Mouse (Mus musculus): ENCODE data around the gene Lyg1. TPM values are rescaled to one million over a fixed set of nuclear protein-coding genes. Genes with fewer than 3 reads are reported as not detected.

Lyg1 gene
- not detected in 2 replicates for polyA plus RNA-seq (2015; fragmentation: Nextera tagmentation; extraction: Ambion mirVana)

GRCm38 (mm10) chr1:37957659-37958058, at the start of gene Lyg1:
Lyg1 (minus strand) TSS chr1:37957759.
- ATAC-seq: no peak
- Histone ChIP-seq H3K27ac (ENCODE audit: low read length) (no peak within 1 kb of the TSS), H3K4me2 (ENCODE audit: low read length) (no peak within 1 kb of the TSS), H3K36me3 (ENCODE audit: control insufficient read depth, insufficient read depth) (no peaks in the 10 kb centered on the region), H3K4me1 (replicated peaks; ENCODE audit: control insufficient read depth, insufficient read depth, low read length) (peaks cover 4% of the 10 kb centered on the region; the same call in 1 of the 2 replicates), H3K9ac (replicated peaks; ENCODE audit: low read depth, low read length) (no peak within 1 kb of the TSS), H3K4me3 (replicated peaks; ENCODE audit: low read length) (no peak within 1 kb of the TSS), H3K27me3 (replicated peaks; ENCODE audit: control insufficient read depth, insufficient read depth, low read length) (no peaks in the 10 kb centered on the region), H3K9me3 (ENCODE audit: control insufficient read depth, low read length) (no peaks in the 10 kb centered on the region)
- 84% methylated on average over 5 of the region's 5 CpGs for WGBS

GRCm38 (mm10) chr1:38006741-38007140, 49.2 kb upstream of the Lyg1 start:
- H3K27ac ChIP-seq (ENCODE audit: low read length): no peak overlapping the region
- WGBS: 66% methylated on average over 3 of the region's 3 CpGs
- no peak for ATAC-seq

GRCm38 (mm10) chr1:38003046-38003445, 45.5 kb upstream of the Lyg1 start:
- Histone ChIP-seq H3K9me3 (ENCODE audit: control insufficient read depth, low read length) (no peaks in the 10 kb centered on the region), H3K4me3 (replicated peaks; ENCODE audit: low read length) (no peak overlapping the region), H3K27ac (ENCODE audit: low read length) (no peak overlapping the region), H3K9ac (replicated peaks; ENCODE audit: low read depth, low read length) (no peak overlapping the region), H3K4me2 (ENCODE audit: low read length) (no peak overlapping the region), H3K4me1 (replicated peaks; ENCODE audit: control insufficient read depth, insufficient read depth, low read length) (peaks cover 12% of the 10 kb centered on the region), H3K27me3 (replicated peaks; ENCODE audit: control insufficient read depth, insufficient read depth, low read length) (no peaks in the 10 kb centered on the region), H3K36me3 (ENCODE audit: control insufficient read depth, insufficient read depth) (no peaks in the 10 kb centered on the region)
- WGBS: 89% methylated on average over 3 of the region's 3 CpGs
- no peak for ATAC-seq

More at GRCm38 (mm10) chr1:38006741-38007140, 49.2 kb upstream of the Lyg1 start:
- no peak overlapping the region for H3K4me2 ChIP-seq (ENCODE audit: low read length)
- H3K4me3 ChIP-seq (replicated peaks; ENCODE audit: low read length): no peak overlapping the region
- no peaks in the 10 kb centered on the region for H3K9me3 ChIP-seq (ENCODE audit: control insufficient read depth, low read length)
- no peaks in the 10 kb centered on the region for H3K36me3 ChIP-seq (ENCODE audit: control insufficient read depth, insufficient read depth)
- H3K4me1 ChIP-seq (replicated peaks; ENCODE audit: control insufficient read depth, insufficient read depth, low read length): no peaks in the 10 kb centered on the region
- H3K9ac ChIP-seq (replicated peaks; ENCODE audit: low read depth, low read length): no peak overlapping the region
- no peaks in the 10 kb centered on the region for H3K27me3 ChIP-seq (replicated peaks; ENCODE audit: control insufficient read depth, insufficient read depth, low read length)

- no peak overlapping the region for H3K27ac ChIP-seq (ENCODE audit: low read length)
- WGBS: 96% methylated on average over 9 of the region's 9 CpGs
- no peaks in the 10 kb centered on the region for H3K36me3 ChIP-seq (ENCODE audit: control insufficient read depth, insufficient read depth)
- no peaks in the 10 kb centered on the region for H3K9me3 ChIP-seq (ENCODE audit: control insufficient read depth, low read length)
- H3K9ac ChIP-seq (replicated peaks; ENCODE audit: low read depth, low read length): no peak overlapping the region
- no peak overlapping the region for H3K4me2 ChIP-seq (ENCODE audit: low read length)
- ATAC-seq: no peak
- no peaks in the 10 kb centered on the region for H3K27me3 ChIP-seq (replicated peaks; ENCODE audit: control insufficient read depth, insufficient read depth, low read length)
- peaks cover 12% of the 10 kb centered on the region for H3K4me1 ChIP-seq (replicated peaks; ENCODE audit: control insufficient read depth, insufficient read depth, low read length)
- no peak overlapping the region for H3K4me3 ChIP-seq (replicated peaks; ENCODE audit: low read length)
Observed at GRCm38 (mm10) chr1:38001956-38002355, 44.4 kb upstream of the Lyg1 start.

GRCm38 (mm10) chr1:38000844-38001243, 43.3 kb upstream of the Lyg1 start:
- Histone ChIP-seq H3K4me3 (replicated peaks; ENCODE audit: low read length) (no peak overlapping the region), H3K9me3 (ENCODE audit: control insufficient read depth, low read length) (no peaks in the 10 kb centered on the region), H3K4me1 (replicated peaks; ENCODE audit: control insufficient read depth, insufficient read depth, low read length) (peaks cover 18% of the 10 kb centered on the region), H3K4me2 (ENCODE audit: low read length) (no peak overlapping the region), H3K36me3 (ENCODE audit: control insufficient read depth, insufficient read depth) (no peaks in the 10 kb centered on the region), H3K27ac (ENCODE audit: low read length) (no peak overlapping the region), H3K9ac (replicated peaks; ENCODE audit: low read depth, low read length) (no peak overlapping the region), H3K27me3 (replicated peaks; ENCODE audit: control insufficient read depth, insufficient read depth, low read length) (no peaks in the 10 kb centered on the region)
- 96% methylated on average over 8 of the region's 8 CpGs for WGBS
- no peak for ATAC-seq

GRCm38 (mm10) chr1:37999552-37999951, 42.0 kb upstream of the Lyg1 start:
- H3K27me3 ChIP-seq (replicated peaks; ENCODE audit: control insufficient read depth, insufficient read depth, low read length): no peaks in the 10 kb centered on the region
- 0 out of 2 replicates have a peak, but pooled peaks cover 3% of the 10 kb centered on the region for H3K36me3 ChIP-seq (ENCODE audit: control insufficient read depth, insufficient read depth)
- WGBS: 86% methylated on average over 3 of the region's 3 CpGs
- no peak for ATAC-seq
- no peak overlapping the region for H3K4me2 ChIP-seq (ENCODE audit: low read length)
- no peak overlapping the region for H3K9ac ChIP-seq (replicated peaks; ENCODE audit: low read depth, low read length)
- H3K4me1 ChIP-seq (replicated peaks; ENCODE audit: control insufficient read depth, insufficient read depth, low read length): peaks cover 19% of the 10 kb centered on the region
- no peak overlapping the region for H3K27ac ChIP-seq (ENCODE audit: low read length)
- H3K9me3 ChIP-seq (ENCODE audit: control insufficient read depth, low read length): no peaks in the 10 kb centered on the region
- no peak overlapping the region for H3K4me3 ChIP-seq (replicated peaks; ENCODE audit: low read length)

GRCm38 (mm10) chr1:37998371-37999199, 41.0 kb upstream of the Lyg1 start:
- Histone ChIP-seq H3K9ac (replicated peaks; ENCODE audit: low read depth, low read length) (peak overlapping the region; percentile 83), H3K4me1 (replicated peaks; ENCODE audit: control insufficient read depth, insufficient read depth, low read length) (peaks cover 19% of the 10 kb centered on the region), H3K4me3 (replicated peaks; ENCODE audit: low read length) (peak overlapping the region; percentile 80), H3K36me3 (ENCODE audit: control insufficient read depth, insufficient read depth) (peaks cover 4% of the 10 kb centered on the region; the same call in 1 of the 2 replicates), H3K27ac (ENCODE audit: low read length) (peak overlapping the region; percentile 94), H3K27me3 (replicated peaks; ENCODE audit: control insufficient read depth, insufficient read depth, low read length) (no peaks in the 10 kb centered on the region), H3K4me2 (ENCODE audit: low read length) (peak overlapping the region; percentile 84), H3K9me3 (ENCODE audit: control insufficient read depth, low read length) (no peaks in the 10 kb centered on the region)
- peak; percentile 1; the same call in 1 of the 2 replicates for ATAC-seq
- WGBS: 6% methylated on average over 30 of the region's 47 CpGs

GRCm38 (mm10) chr1:37997867-37998266, 40.3 kb upstream of the Lyg1 start, which contains the start of the genes Txndc9 and Eif5b:
Txndc9 (minus strand) TSS chr1:37997893.
Eif5b (plus strand) TSS chr1:37998010.
- H3K27me3 ChIP-seq (replicated peaks; ENCODE audit: control insufficient read depth, insufficient read depth, low read length): no peaks in the 10 kb centered on the region
- H3K4me3 ChIP-seq (replicated peaks; ENCODE audit: low read length): peak within 1 kb of the TSS; percentile 80
- peaks cover 6% of the 10 kb centered on the region; the same call in 1 of the 2 replicates for H3K36me3 ChIP-seq (ENCODE audit: control insufficient read depth, insufficient read depth)
- peak within 1 kb of the TSS; percentile 83 for H3K9ac ChIP-seq (replicated peaks; ENCODE audit: low read depth, low read length)
- WGBS: under 1% methylated on average over 50 of the region's 50 CpGs
- peak within 1 kb of the TSS; percentile 96 for H3K27ac ChIP-seq (ENCODE audit: low read length)
- ATAC-seq: peak; percentile 93
- H3K4me1 ChIP-seq (replicated peaks; ENCODE audit: control insufficient read depth, insufficient read depth, low read length): peaks cover 19% of the 10 kb centered on the region
- no peaks in the 10 kb centered on the region for H3K9me3 ChIP-seq (ENCODE audit: control insufficient read depth, low read length)
- peak within 1 kb of the TSS; percentile 89 for H3K4me2 ChIP-seq (ENCODE audit: low read length)

GRCm38 (mm10) chr1:37996877-37997484, 39.4 kb upstream of the Lyg1 start:
- H3K4me2 ChIP-seq (ENCODE audit: low read length): peak overlapping the region; percentile 89
- peaks cover 14% of the 10 kb centered on the region; the same call in 1 of the 2 replicates for H3K36me3 ChIP-seq (ENCODE audit: control insufficient read depth, insufficient read depth)
- H3K4me1 ChIP-seq (replicated peaks; ENCODE audit: control insufficient read depth, insufficient read depth, low read length): peaks cover 19% of the 10 kb centered on the region
- H3K9ac ChIP-seq (replicated peaks; ENCODE audit: low read depth, low read length): peak overlapping the region; percentile 83
- peak overlapping the region; percentile 96 for H3K27ac ChIP-seq (ENCODE audit: low read length)
- no peaks in the 10 kb centered on the region for H3K9me3 ChIP-seq (ENCODE audit: control insufficient read depth, low read length)
- no peaks in the 10 kb centered on the region for H3K27me3 ChIP-seq (replicated peaks; ENCODE audit: control insufficient read depth, insufficient read depth, low read length)
- under 1% methylated on average over 42 of the region's 42 CpGs for WGBS
- ATAC-seq: peak; percentile 97
- peak overlapping the region; percentile 80 for H3K4me3 ChIP-seq (replicated peaks; ENCODE audit: low read length)
